Mouse (Mus musculus) mammary gland, adult 2 months (tissue): ENCODE measurements around the gene Hrnr. TPM values are rescaled to one million over a fixed set of nuclear protein-coding genes. Genes with fewer than 3 reads are reported as not detected.

Source experiments
- polyA plus RNA-seq: library from polyadenylated mRNA; depleted of rRNA; stranded (reverse); fragments of >200 nt; gene quantifications from 2 replicates; pipeline ENCODE4 v1.2.3, GENCODE M21; 2012; ENCODE audit warnings: low replicate concordance; rRNA removed

Gene Hrnr
- 0.33 TPM in 1 of 2 replicates, not detected in the other for polyA plus RNA-seq

DNA sequence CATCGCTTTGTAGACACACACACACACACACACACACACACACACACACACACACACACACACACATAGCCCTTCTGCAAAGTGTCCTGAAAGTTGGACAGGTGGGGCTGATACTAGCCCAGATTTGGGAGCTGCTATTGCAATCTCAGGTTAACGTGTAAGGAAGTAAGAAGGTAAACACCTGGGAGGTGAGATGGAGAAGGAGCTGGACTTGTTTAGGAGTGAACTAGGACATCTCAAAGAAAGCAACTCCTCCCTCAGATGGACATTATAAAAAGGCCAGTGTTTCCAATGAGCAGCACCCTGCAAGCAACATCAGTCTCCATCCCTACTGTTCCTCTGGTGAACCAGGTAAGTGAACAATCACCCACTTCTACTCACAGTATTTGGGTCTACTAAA, at the start of gene Hrnr:
TSS of gene Hrnr (plus strand) at position 301 of the 400 bp plus-strand sequence.

DNA sequence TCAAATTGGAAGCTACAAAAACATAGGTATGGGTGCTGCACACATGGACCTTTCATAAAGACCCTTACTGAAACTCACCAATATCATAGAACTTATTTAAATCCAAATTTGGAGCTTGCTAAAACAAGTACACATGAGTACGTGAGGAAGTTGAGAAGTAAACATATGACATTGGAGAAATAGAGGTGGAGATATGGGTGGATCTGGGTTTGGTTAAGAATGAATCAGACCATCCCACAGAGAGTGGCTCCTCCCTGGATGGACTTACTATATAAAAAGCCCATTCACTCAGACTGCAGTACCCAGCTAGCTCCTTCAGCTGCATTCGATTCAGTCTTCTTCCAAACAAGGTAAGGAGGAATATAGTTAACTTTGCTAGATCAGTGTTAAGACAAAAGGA, 46.3 kb upstream of the Hrnr start, which contains the start of gene Flg:
TSS of gene Flg (plus strand) at position 301 of the 400 bp plus-strand sequence.

Other genes with a start within 250 kb of the Hrnr start
- gene Crnn, start 175.0 kb upstream of the Hrnr start, polyA plus RNA-seq: not detected in 2 replicates
- gene Flg2, start 122.5 kb upstream of the Hrnr start, polyA plus RNA-seq: 0.11 and 1.8 TPM in 2 replicates
- gene Flg, start 46.2 kb upstream of the Hrnr start, polyA plus RNA-seq: 0.24 and 1.1 TPM in 2 replicates
- 0.17 TPM in 1 of 2 replicates, not detected in the other for gene Rptn, start 74.0 kb downstream of the Hrnr start, polyA plus RNA-seq
- 0.02 TPM in 1 of 2 replicates, not detected in the other for gene Tchh, start 122.6 kb downstream of the Hrnr start, polyA plus RNA-seq
- not detected in 2 replicates for gene Tchhl1, start 149.0 kb downstream of the Hrnr start, polyA plus RNA-seq
- 208 and 437 TPM in 2 replicates for gene S100a11, start 200.7 kb downstream of the Hrnr start, polyA plus RNA-seq
- gene S100a10, start 235.3 kb downstream of the Hrnr start, polyA plus RNA-seq: 77.1 and 139 TPM in 2 replicates